26 mouse cellular contexts compared by ENCODE assay signal in the genomic region with DNA sequence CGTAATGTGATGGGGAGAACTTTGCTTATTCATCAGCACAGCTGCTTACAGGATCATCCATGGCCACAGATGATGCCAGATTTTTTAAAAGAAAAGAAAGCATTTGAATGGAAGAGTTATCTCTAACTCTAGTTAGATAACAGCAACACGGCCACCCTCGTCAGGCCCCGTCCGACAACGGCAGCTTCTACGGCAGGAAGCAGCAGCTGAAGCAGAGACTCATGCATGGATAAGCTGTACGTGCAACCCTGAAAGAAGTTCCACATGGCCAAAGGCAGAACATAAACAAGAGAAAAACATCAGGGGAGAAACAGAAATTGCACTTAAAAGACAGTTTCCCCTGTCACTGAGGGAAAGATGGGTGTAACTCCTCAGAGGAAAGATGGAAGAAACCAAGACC.
DNase-seq lines count a peak whose midpoint lies in the region; ATAC-seq lines count a peak whose summit lies in the region.
"Had no signal": no experiment of that assay in that cellular context is flagged by ENCODE, and none has a peak within 500 bp of the region (broad histone marks: within the 10 kb centered on the region; RNA-seq: fewer than 3 reads in every experiment).

No protein-coding gene starts in this region.

- no peak overlapping the region for H3K27ac ChIP-seq in heart, embryonic 13.5 days (replicated peaks)
- H3K27ac ChIP-seq in kidney, embryonic 14.5 days (ENCODE audit: low read depth, low read length), result no peak overlapping the region
- H3K27ac ChIP-seq in midbrain, embryonic 15.5 days, result no peak overlapping the region
- H3K27ac ChIP-seq: embryonic facial prominence, embryonic 13.5 days; forebrain, embryonic 10.5 days; forebrain, embryonic 15.5 days; heart, embryonic 10.5 days; hindbrain, embryonic 14.5 days; liver, embryonic 15.5 days; midbrain, embryonic 10.5 days had no signal

- H3K4me2 ChIP-seq in heart, embryonic 13.5 days, result peak overlapping the region; percentile 20; the same call in 1 of the 2 replicates
- H3K4me2 ChIP-seq in kidney, embryonic 14.5 days (replicated peaks; ENCODE audit: low read depth, low read length), result no peak overlapping the region
- no peak overlapping the region for H3K4me2 ChIP-seq in midbrain, embryonic 15.5 days
- H3K4me2 ChIP-seq: embryonic facial prominence, embryonic 13.5 days; forebrain, embryonic 15.5 days; hindbrain, embryonic 14.5 days; liver, embryonic 15.5 days had no signal

- H3K9me3 ChIP-seq in heart, embryonic 13.5 days, result no peaks in the 10 kb centered on the region
- no peaks in the 10 kb centered on the region for H3K9me3 ChIP-seq in kidney, embryonic 14.5 days (ENCODE audit: control insufficient read depth, low read length)
- no peaks in the 10 kb centered on the region for H3K9me3 ChIP-seq in midbrain, embryonic 15.5 days
- H3K9me3 ChIP-seq: embryonic facial prominence, embryonic 13.5 days; forebrain, embryonic 10.5 days; forebrain, embryonic 15.5 days; heart, embryonic 10.5 days; liver, embryonic 15.5 days; midbrain, embryonic 10.5 days had no signal

- no peak overlapping the region; the same call in 1 of the 2 replicates for H3K9ac ChIP-seq in heart, embryonic 13.5 days
- H3K9ac ChIP-seq in kidney, embryonic 14.5 days (ENCODE audit: low read depth, low read length), result no peak overlapping the region
- H3K9ac ChIP-seq in midbrain, embryonic 15.5 days, result no peak overlapping the region
- H3K9ac ChIP-seq: embryonic facial prominence, embryonic 13.5 days; forebrain, embryonic 15.5 days; hindbrain, embryonic 14.5 days; liver, embryonic 15.5 days had no signal

- peaks cover 8% of the 10 kb centered on the region for H3K4me1 ChIP-seq in heart, embryonic 13.5 days
- no peaks in the 10 kb centered on the region for H3K4me1 ChIP-seq in kidney, embryonic 14.5 days (ENCODE audit: control insufficient read depth, insufficient read depth, low read length)
- H3K4me1 ChIP-seq in midbrain, embryonic 15.5 days, result no peaks in the 10 kb centered on the region
- H3K4me1 ChIP-seq: embryonic facial prominence, embryonic 13.5 days; forebrain, embryonic 10.5 days; forebrain, embryonic 15.5 days; heart, embryonic 10.5 days; liver, embryonic 15.5 days; midbrain, embryonic 10.5 days had no signal

- no peak for DNase-seq in heart, postnatal 10 days
- peak; percentile 26 to 39 for DNase-seq in kidney, postnatal 4 days
- peak; percentile 53 to 60 for DNase-seq in B cell, adult 2 months
- no peak for DNase-seq in frontal cortex, postnatal 14 days (ENCODE audit: low spot score in 2 of 2)
- DNase-seq: adrenal gland, postnatal 25 days; cerebellum, adult 18-20 months; cerebellum, postnatal 10 days; heart, postnatal 4 days; kidney, adult 2 months; layer of hippocampus, adult 9-11 months; liver; right cerebral cortex, adult 18-20 months; thymus, postnatal 14 days had no signal

- no peaks in the 10 kb centered on the region for H3K36me3 ChIP-seq in heart, embryonic 13.5 days
- H3K36me3 ChIP-seq in kidney, embryonic 14.5 days (ENCODE audit: control insufficient read depth, insufficient read depth, low read length), result no peaks in the 10 kb centered on the region
- H3K36me3 ChIP-seq in midbrain, embryonic 15.5 days (replicated peaks), result no peaks in the 10 kb centered on the region
- H3K36me3 ChIP-seq: embryonic facial prominence, embryonic 13.5 days; forebrain, embryonic 10.5 days; forebrain, embryonic 15.5 days; heart, embryonic 10.5 days; liver, embryonic 15.5 days; midbrain, embryonic 10.5 days had no signal

- no peak overlapping the region for H3K4me3 ChIP-seq in heart, embryonic 13.5 days
- H3K4me3 ChIP-seq in kidney, embryonic 14.5 days (ENCODE audit: low read length), result no peak overlapping the region
- no peak overlapping the region for H3K4me3 ChIP-seq in midbrain, embryonic 15.5 days
- H3K4me3 ChIP-seq: embryonic facial prominence, embryonic 13.5 days; forebrain, embryonic 10.5 days; forebrain, embryonic 15.5 days; heart, embryonic 10.5 days; liver, embryonic 15.5 days; midbrain, embryonic 10.5 days had no signal

- 28% methylated on average over 8 of the region's 8 CpGs for WGBS in heart, embryonic 13.5 days
- WGBS in kidney, embryonic 14.5 days, result 32% methylated on average over 8 of the region's 8 CpGs
- 83% methylated on average over 8 of the region's 8 CpGs for WGBS in midbrain, embryonic 15.5 days

- no peaks in the 10 kb centered on the region for H3K27me3 ChIP-seq in heart, embryonic 13.5 days (replicated peaks)
- H3K27me3 ChIP-seq in kidney, embryonic 14.5 days (ENCODE audit: control insufficient read depth, insufficient read depth, low read length), result no peaks in the 10 kb centered on the region
- no peaks in the 10 kb centered on the region for H3K27me3 ChIP-seq in midbrain, embryonic 15.5 days (replicated peaks)
- H3K27me3 ChIP-seq: embryonic facial prominence, embryonic 13.5 days; forebrain, embryonic 15.5 days; liver, embryonic 15.5 days had no signal

- intact Hi-C loops in heart, postnatal 10 days (cut with DNase I), result no loop called here

- ATAC-seq in heart, embryonic 13.5 days (ENCODE audit: extremely low read depth, insufficient number of reproducible peaks, low FRiP score, low TSS enrichment), result no peak
- ATAC-seq in kidney, embryonic 14.5 days (ENCODE audit: low FRiP score, low TSS enrichment), result no peak
- ATAC-seq in neutrophil, adult 5-6 weeks (ENCODE audit: extremely low read depth, insufficient number of reproducible peaks, low FRiP score, poor library complexity, severe bottlenecking), result peak; percentile 67
- ATAC-seq in midbrain, embryonic 15.5 days (replicated peaks), result no peak
- ATAC-seq: forebrain, embryonic 15.5 days; lung, postnatal 0 days; midbrain, embryonic 16.5 days had no signal

Comparison
In these comparisons a context has a peak if more than half of its experiments do, and no peak if none do; other contexts are left out.
1. DNase-seq: peak in kidney, postnatal 4 days (2 of 2) and B cell, adult 2 months (2 of 2); none in heart, postnatal 10 days (0 of 2) and frontal cortex, postnatal 14 days (0 of 2).